Mouse (Mus musculus) limb, embryonic 13.5 days (tissue): ENCODE results near the gene Nfib. TPM values are rescaled to one million over a fixed set of nuclear protein-coding genes. Genes with fewer than 3 reads are reported as not detected.

ENCODE experiments used
- ATAC-seq: fragments of 200-750 bp; cut with Nextera tagmentation; 2 replicates; pipeline ENCODE4 v1.8.0; 2017; ENCODE audit warnings: low read depth, moderate number of reproducible peaks, moderate TSS enrichment; ENCODE audit not compliant: low FRiP score
- H3K27ac ChIP-seq: fragments of 300-500 bp; sonication (generic); 2 replicates; pipeline ENCODE4 v1.5.1; 2015; ENCODE audit warnings: inconsistent platforms, mild to moderate bottlenecking, moderate library complexity
- H3K27me3 ChIP-seq: fragments of 300-500 bp; sonication (generic); 2 replicates; pipeline ENCODE4 v1.6.1; 2015; ENCODE audit warnings: mild to moderate bottlenecking, inconsistent platforms
- H3K36me3 ChIP-seq: fragments of 300-500 bp; sonication (generic); 2 replicates; pipeline ENCODE4 v1.6.1; 2015; ENCODE audit warnings: inconsistent platforms, mild to moderate bottlenecking, moderate library complexity
- H3K4me1 ChIP-seq: fragments of 300-500 bp; sonication (generic); 2 replicates; pipeline ENCODE4 v1.6.1; 2015; ENCODE audit warnings: inconsistent platforms
- H3K4me2 ChIP-seq: fragments of 300-500 bp; sonication (generic); replicated peaks from 2 replicates; pipeline ENCODE4 v1.6.1; 2015; ENCODE audit warnings: inconsistent platforms, mild to moderate bottlenecking, moderate library complexity
- H3K4me3 ChIP-seq: fragments of 300-500 bp; sonication (generic); 2 replicates; pipeline ENCODE4 v1.5.1; 2015; ENCODE audit warnings: moderate library complexity, mild to moderate bottlenecking, inconsistent platforms
- H3K9ac ChIP-seq: fragments of 300-500 bp; sonication (generic); 2 replicates; pipeline ENCODE4 v1.6.1; 2015; ENCODE audit warnings: mild to moderate bottlenecking, inconsistent platforms
- H3K9me3 ChIP-seq: fragments of 300-500 bp; sonication (generic); 2 replicates; pipeline ENCODE4 v1.6.1; 2016; ENCODE audit warnings: inconsistent platforms
- WGBS: fragments of 180-500 bp; shearing (Covaris S2); methylation state at CpG from one replicate; pipeline ENCODE4 v1.1.7; 2015; 5-methylcytosine and 5-hydroxymethylcytosine counted together
- polyA plus RNA-seq: library from polyadenylated mRNA; unstranded; fragments of >200 nt; fragmentation: Nextera tagmentation; extraction: Ambion mirVana; gene quantifications from 2 replicates; pipeline ENCODE4 v1.2.1, GENCODE M21; 2015

Nfib gene
- polyA plus RNA-seq, 1 experiment from 2014 or later, result 121 TPM

GRCm38 (mm10) chr4:82483298-82483697 lies 222.3 kb downstream of the Nfib start:
- no peak overlapping the region for H3K9ac ChIP-seq
- no peak for ATAC-seq
- H3K9me3 ChIP-seq, result no peaks in the 10 kb centered on the region; the same call in 1 of the 2 replicates
- no peak overlapping the region for H3K4me3 ChIP-seq
- 78% methylated on average over 6 of the region's 6 CpGs for WGBS
- peaks cover 31% of the 10 kb centered on the region for H3K4me1 ChIP-seq
- peaks cover 34% of the 10 kb centered on the region for H3K36me3 ChIP-seq
- H3K27me3 ChIP-seq, result no peaks in the 10 kb centered on the region
- no peak overlapping the region for H3K4me2 ChIP-seq
- no peak overlapping the region for H3K27ac ChIP-seq

GRCm38 (mm10) chr4:82480635-82481034 lies 224.9 kb downstream of the Nfib start:
- 89% methylated on average over 9 of the region's 9 CpGs for whole genome bisulfite sequencing
- peaks cover 14% of the 10 kb centered on the region for H3K36me3 ChIP-seq
- H3K9ac ChIP-seq, result no peak overlapping the region
- H3K27ac ChIP-seq, result no peak overlapping the region
- ATAC-seq, result no peak
- H3K4me2 ChIP-seq, result no peak overlapping the region
- H3K9me3 ChIP-seq, result no peaks in the 10 kb centered on the region; the same call in 1 of the 2 replicates
- peaks cover 39% of the 10 kb centered on the region for H3K4me1 ChIP-seq
- no peaks in the 10 kb centered on the region for H3K27me3 ChIP-seq
- no peak overlapping the region for H3K4me3 ChIP-seq

GRCm38 (mm10) chr4:82479394-82479793 lies 226.2 kb downstream of the Nfib start:
- no peak for ATAC-seq
- whole genome bisulfite sequencing, result 67% methylated on average over 4 of the region's 4 CpGs

GRCm38 (mm10) chr4:82477742-82478141 lies 227.8 kb downstream of the Nfib start:
- H3K27me3 ChIP-seq, result no peaks in the 10 kb centered on the region
- H3K4me1 ChIP-seq, result peaks cover 42% of the 10 kb centered on the region
- H3K36me3 ChIP-seq, result peaks cover 8% of the 10 kb centered on the region
- no peak overlapping the region for H3K4me3 ChIP-seq
- no peak overlapping the region for H3K4me2 ChIP-seq
- no peaks in the 10 kb centered on the region; the same call in 1 of the 2 replicates for H3K9me3 ChIP-seq
- H3K27ac ChIP-seq, result no peak overlapping the region
- no peak for ATAC-seq
- H3K9ac ChIP-seq, result no peak overlapping the region
- WGBS, result 90% methylated on average over 2 of the region's 2 CpGs

More at GRCm38 (mm10) chr4:82479394-82479793, 226.2 kb downstream of the Nfib start:
- peaks cover 39% of the 10 kb centered on the region for H3K4me1 ChIP-seq
- no peak overlapping the region for H3K9ac ChIP-seq
- H3K36me3 ChIP-seq, result peaks cover 8% of the 10 kb centered on the region
- H3K27ac ChIP-seq, result no peak overlapping the region
- H3K4me2 ChIP-seq, result no peak overlapping the region
- H3K4me3 ChIP-seq, result no peak overlapping the region
- no peaks in the 10 kb centered on the region for H3K27me3 ChIP-seq
- H3K9me3 ChIP-seq, result no peaks in the 10 kb centered on the region; the same call in 1 of the 2 replicates

GRCm38 (mm10) chr4:82476411-82476810 lies 229.1 kb downstream of the Nfib start:
- Histone ChIP-seq H3K36me3 (peaks cover 3% of the 10 kb centered on the region; the same call in 1 of the 2 replicates), H3K27me3 (no peaks in the 10 kb centered on the region), H3K4me2 (no peak overlapping the region), H3K4me1 (peaks cover 44% of the 10 kb centered on the region), H3K27ac (no peak overlapping the region), H3K4me3 (no peak overlapping the region), H3K9ac (no peak overlapping the region), H3K9me3 (no peaks in the 10 kb centered on the region; the same call in 1 of the 2 replicates)
- 58% methylated on average over 2 of the region's 2 CpGs for WGBS
- ATAC-seq, result no peak

- no peak for ATAC-seq
- Histone ChIP-seq H3K9me3 (no peaks in the 10 kb centered on the region; the same call in 1 of the 2 replicates), H3K27ac (no peak overlapping the region), H3K36me3 (no peaks in the 10 kb centered on the region; the same call in 1 of the 2 replicates), H3K9ac (no peak overlapping the region), H3K4me3 (no peak overlapping the region), H3K4me2 (no peak overlapping the region), H3K4me1 (peaks cover 57% of the 10 kb centered on the region), H3K27me3 (no peaks in the 10 kb centered on the region)
- WGBS, result 40% methylated on average over 5 of the region's 5 CpGs
These were observed 231.2 kb downstream of the Nfib start for GRCm38 (mm10) chr4:82474334-82474733.

- no peaks in the 10 kb centered on the region for H3K27me3 ChIP-seq
- no peak overlapping the region for H3K4me2 ChIP-seq
- H3K36me3 ChIP-seq, result no peaks in the 10 kb centered on the region
- WGBS, result 88% methylated on average over 3 of the region's 3 CpGs
- H3K9ac ChIP-seq, result no peak overlapping the region
- no peak overlapping the region for H3K4me3 ChIP-seq
- no peak overlapping the region for H3K27ac ChIP-seq
- ATAC-seq, result no peak
- no peaks in the 10 kb centered on the region for H3K9me3 ChIP-seq
- H3K4me1 ChIP-seq, result peaks cover 74% of the 10 kb centered on the region
These were observed 234.6 kb downstream of the Nfib start for GRCm38 (mm10) chr4:82470938-82471320.

- Histone ChIP-seq H3K9ac (no peak overlapping the region), H3K27ac (no peak overlapping the region), H3K4me3 (no peak overlapping the region), H3K4me2 (no peak overlapping the region), H3K27me3 (no peaks in the 10 kb centered on the region), H3K36me3 (no peaks in the 10 kb centered on the region), H3K9me3 (no peaks in the 10 kb centered on the region), H3K4me1 (peaks cover 72% of the 10 kb centered on the region)
- WGBS, result 87% methylated on average over 5 of the region's 5 CpGs
- no peak for ATAC-seq
These were observed 235.2 kb downstream of the Nfib start for GRCm38 (mm10) chr4:82470212-82470937.

- peaks cover 71% of the 10 kb centered on the region for H3K4me1 ChIP-seq
- no peak for ATAC-seq
These were observed 236.6 kb downstream of the Nfib start for GRCm38 (mm10) chr4:82468944-82469343.

GRCm38 (mm10) chr4:82466717-82467116 lies 238.8 kb downstream of the Nfib start:
- Histone ChIP-seq H3K27ac (peak overlapping the region; percentile 58; the same call in 1 of the 2 replicates), H3K9ac (0 out of 2 replicates have a peak overlapping the region, but pooled peaks have one; percentile 5), H3K9me3 (no peaks in the 10 kb centered on the region), H3K4me3 (no peak overlapping the region), H3K4me1 (peaks cover 73% of the 10 kb centered on the region), H3K27me3 (no peaks in the 10 kb centered on the region), H3K36me3 (no peaks in the 10 kb centered on the region), H3K4me2 (no peak overlapping the region)
- ATAC-seq, result no peak
- 54% methylated on average over 8 of the region's 8 CpGs for WGBS

More at GRCm38 (mm10) chr4:82468944-82469343, 236.6 kb downstream of the Nfib start:
- Histone ChIP-seq H3K27me3 (no peaks in the 10 kb centered on the region), H3K9ac (no peak overlapping the region), H3K9me3 (no peaks in the 10 kb centered on the region), H3K27ac (no peak overlapping the region), H3K36me3 (no peaks in the 10 kb centered on the region), H3K4me2 (no peak overlapping the region), H3K4me3 (no peak overlapping the region)
- WGBS, result 82% methylated on average over 3 of the region's 3 CpGs

- H3K36me3 ChIP-seq, result no peaks in the 10 kb centered on the region
- ATAC-seq, result no peak
- H3K27me3 ChIP-seq, result no peaks in the 10 kb centered on the region
- H3K4me2 ChIP-seq, result no peak overlapping the region
- no peaks in the 10 kb centered on the region for H3K9me3 ChIP-seq
- 74% methylated on average over 6 of the region's 6 CpGs for WGBS
- peak overlapping the region; percentile 58; the same call in 1 of the 2 replicates for H3K27ac ChIP-seq
- 0 out of 2 replicates have a peak overlapping the region, but pooled peaks have one; percentile 5 for H3K9ac ChIP-seq
- H3K4me3 ChIP-seq, result no peak overlapping the region
- peaks cover 71% of the 10 kb centered on the region for H3K4me1 ChIP-seq
These were observed 239.4 kb downstream of the Nfib start for GRCm38 (mm10) chr4:82466144-82466543.

- WGBS, result 14% methylated on average over 8 of the region's 8 CpGs
- H3K9ac ChIP-seq, result no peak overlapping the region
- H3K27ac ChIP-seq, result peak overlapping the region; percentile 67; the same call in 1 of the 2 replicates
- H3K4me2 ChIP-seq, result peak overlapping the region; percentile 43
- peak; percentile 75 for ATAC-seq
- peak overlapping the region; percentile 10; the same call in 1 of the 2 replicates for H3K4me3 ChIP-seq
- H3K27me3 ChIP-seq, result no peaks in the 10 kb centered on the region
- H3K36me3 ChIP-seq, result no peaks in the 10 kb centered on the region
- no peaks in the 10 kb centered on the region for H3K9me3 ChIP-seq
- H3K4me1 ChIP-seq, result peaks cover 64% of the 10 kb centered on the region
These were observed 241.4 kb downstream of the Nfib start for GRCm38 (mm10) chr4:82464051-82464632.
